Mouse (Mus musculus) CD8-positive naive resting alpha-beta T cell, adult 2 months (primary cell): ENCODE results near the gene Hyal3.
A peak's percentile ranks its signal among the peaks of the same experiment; 100 is the strongest.

Experiments used
- DNase-seq, 2 experiments: peaks; one replicate each; pipeline ENCODE4 v3.0.0; 2022; ENCODE audit warnings: low read depth in 2 of 2, low spot score in 2 of 2

Gene Hyal3

DNA sequence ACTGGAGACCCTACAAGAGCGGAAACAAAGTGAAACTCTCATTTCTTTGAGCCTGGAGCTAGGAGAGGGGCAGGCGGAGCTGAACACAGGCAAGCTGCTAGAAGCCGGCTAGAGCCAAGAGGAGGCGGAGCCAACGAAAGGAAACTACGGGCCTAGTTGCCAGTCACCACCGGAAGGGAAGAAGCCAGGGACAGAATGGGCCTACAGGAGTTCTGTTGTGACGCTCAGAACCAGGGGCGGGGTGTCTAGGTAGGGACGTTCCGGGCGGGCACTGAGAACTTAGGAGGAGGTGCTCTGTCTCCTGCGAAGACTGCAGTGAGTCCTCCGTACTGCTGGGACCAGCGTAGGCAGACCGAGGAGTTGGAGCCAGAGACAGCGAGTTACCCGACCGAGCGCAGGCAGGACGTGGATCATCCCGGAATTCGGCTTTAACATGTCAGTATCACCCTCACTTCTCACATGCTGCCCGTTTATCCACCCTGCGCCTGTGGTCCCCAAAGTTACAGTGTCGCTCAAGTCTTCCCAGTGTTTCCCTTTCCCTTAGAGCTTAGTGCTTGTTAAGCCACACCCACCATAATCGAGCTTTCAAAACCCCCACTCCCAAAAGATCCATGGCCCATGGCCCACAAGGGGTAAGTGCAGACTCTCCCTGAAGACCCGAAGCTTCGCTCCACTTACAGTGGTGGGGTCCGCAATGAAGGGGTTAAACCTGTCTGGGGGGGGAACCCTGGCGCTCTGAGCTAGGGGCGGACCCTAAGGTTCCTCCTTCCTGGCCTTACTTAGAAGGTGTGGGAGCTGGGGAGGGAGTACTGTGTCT, at the start of gene Hyal3:
Gene Hyal3, plus strand, starts transcription at position 318 of the 817 bp plus-strand sequence.
- peak; percentile 80 to 82 for DNase-seq

DNA sequence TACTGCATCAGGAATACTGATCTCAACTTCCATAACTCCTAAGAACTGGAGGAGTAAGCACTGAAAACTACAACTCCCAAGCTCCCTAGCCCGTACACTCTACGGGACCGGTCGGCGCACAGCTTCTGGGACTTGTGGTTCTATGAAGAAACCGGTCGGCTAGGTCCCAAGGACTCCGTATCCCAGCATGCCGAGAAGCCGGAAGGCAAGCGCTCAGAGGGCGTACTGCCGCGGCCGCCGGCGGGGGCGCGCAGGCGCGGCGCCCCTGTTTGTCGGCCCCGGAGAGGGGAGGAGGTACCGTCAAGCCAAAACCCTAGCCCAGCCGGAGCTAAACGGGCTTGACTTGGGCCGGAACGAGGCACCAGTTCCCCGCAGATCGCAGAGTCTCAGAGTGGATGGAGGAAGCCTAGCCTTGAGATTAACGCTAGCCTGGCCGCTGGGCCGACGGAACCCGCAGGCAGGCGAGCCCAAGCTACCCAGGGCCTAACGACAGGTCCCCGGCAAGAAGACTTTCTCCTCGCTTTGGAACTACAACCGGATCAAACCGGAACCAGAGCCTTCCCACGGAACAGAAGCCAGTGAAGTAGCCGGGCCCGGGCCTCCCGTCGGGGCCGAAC, 46.7 kb upstream of the Hyal3 start, which contains the start of gene Tmem115:
Gene Tmem115, plus strand, starts transcription at position 155 of the 617 bp plus-strand sequence.
- peak; percentile 85 to 87 for DNase-seq

DNA sequence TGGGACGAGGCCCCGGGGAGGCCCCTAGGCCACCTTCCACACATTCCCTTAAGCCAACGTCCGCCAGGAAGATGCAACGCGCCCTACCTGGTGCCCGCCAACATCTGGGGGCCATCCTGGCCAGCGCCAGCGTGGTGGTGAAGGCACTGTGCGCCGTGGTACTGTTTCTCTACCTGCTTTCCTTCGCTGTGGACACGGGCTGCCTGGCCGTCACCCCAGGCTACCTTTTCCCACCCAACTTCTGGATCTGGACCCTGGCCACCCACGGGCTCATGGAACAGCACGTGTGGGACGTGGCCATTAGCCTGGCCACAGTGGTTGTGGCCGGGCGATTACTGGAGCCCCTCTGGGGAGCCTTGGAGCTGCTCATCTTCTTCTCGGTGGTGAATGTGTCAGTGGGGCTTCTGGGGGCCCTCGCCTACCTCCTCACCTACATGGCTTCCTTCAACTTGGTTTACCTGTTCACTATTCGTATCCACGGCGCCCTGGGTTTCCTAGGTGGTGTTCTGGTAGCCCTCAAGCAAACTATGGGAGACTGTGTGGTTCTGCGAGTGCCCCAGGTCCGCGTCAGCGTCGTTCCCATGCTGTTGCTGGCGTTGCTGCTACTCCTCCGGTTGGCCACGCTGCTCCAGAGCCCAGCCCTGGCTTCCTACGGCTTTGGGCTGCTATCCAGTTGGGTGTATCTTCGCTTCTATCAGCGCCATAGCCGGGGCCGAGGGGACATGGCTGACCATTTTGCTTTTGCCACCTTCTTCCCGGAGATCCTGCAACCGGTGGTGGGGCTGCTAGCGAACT, 46.0 kb upstream of the Hyal3 start:
- DNase-seq, result no peak

DNA sequence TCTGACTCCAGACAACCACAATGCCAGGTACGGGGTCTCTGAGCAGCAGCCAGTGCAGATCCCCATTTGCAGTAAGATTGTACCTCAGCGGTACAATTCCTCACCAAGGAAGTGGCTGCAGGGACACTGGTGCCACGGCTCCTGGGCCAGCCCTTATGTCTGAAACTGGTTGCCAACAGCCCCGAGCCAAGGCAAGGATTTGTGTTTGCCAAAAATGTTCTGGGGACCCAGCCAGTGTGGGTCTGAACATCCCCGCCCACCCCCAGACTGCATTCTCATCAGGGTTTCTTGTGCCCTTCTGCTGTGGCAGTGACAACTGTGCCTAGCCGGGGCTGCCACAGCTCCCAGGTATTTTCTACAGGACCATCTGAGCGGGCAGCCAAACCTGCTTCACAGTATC, 42.4 kb upstream of the Hyal3 start:
- no peak for DNase-seq

DNA sequence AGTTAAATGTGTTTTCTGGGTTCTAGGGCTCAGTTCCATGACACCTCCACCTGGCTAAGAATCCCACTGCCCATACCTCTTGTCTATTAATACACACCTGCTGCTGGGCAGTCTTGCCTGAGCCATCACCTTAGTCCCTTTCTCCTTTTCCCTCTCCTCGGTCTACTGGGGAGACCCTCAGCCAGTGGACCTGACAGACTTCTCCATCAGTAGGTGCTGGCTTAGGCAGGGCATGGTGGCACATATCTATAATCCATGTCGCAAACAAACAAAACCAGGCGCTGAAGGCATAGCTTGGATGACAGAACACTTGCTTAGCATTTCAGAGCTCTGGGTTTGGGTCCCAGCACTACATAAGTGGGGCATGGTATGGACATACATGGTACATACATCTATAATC, 41.9 kb upstream of the Hyal3 start:
- DNase-seq, result no peak

DNA sequence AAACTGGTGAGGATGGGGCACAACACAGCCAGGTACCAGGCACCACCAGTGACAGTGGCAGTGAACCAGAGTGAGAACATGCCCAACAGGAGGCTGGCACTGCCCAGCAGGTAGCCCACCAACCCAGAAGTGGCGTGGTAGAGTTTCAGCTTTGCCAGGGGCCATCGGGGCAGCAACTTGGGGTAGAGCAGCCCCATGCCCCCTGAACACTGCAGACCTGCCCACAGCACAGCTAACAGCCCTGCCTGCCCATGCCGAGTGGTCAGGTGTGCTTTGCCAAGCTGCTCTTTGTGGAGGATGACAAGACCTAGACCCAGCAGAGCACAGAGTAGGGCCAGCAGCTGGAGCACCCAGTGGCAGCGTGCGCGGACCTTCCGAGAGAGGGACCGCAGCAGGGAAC, 40.7 kb upstream of the Hyal3 start:
- no peak for DNase-seq

DNA sequence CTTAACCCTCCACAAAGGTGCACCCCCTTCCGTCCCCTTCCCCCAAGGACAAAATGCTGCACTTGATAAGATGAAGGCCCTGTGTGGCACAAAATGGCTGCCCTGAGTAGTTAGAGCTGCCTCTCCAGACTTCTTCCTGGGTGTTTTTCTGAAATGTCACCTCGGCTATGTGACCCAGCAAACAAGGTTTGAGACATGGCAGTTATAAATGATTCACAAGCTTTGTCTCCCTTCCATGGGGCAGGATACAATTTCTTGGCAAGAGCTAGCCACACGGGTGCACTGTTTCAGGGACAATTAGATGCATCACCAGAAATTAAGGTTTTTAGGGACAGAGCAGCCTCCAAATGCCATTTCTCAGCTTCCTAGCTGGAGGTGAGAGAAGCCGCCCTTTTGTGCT, 40.2 kb upstream of the Hyal3 start:
- no peak for DNase-seq

DNA sequence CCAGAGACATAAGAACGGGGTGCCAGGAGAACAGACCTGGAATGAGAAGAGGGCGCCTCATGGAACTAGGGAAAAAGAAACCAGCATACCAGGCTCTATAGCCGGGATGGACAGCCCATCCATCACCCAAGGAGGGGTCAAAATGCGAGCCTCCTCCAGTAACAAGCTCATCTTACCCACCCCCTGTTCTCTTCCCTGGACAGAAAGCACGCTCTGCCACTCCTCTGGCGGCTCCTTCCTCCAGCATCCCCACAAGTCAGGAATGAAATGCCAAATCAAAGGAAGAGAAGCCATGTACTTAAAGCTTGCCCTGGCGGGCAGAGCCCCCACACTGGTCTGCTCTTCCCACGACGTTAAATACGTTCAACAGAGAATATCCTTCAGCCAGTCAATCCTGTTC, 39.6 kb upstream of the Hyal3 start:
- DNase-seq, result no peak

DNA sequence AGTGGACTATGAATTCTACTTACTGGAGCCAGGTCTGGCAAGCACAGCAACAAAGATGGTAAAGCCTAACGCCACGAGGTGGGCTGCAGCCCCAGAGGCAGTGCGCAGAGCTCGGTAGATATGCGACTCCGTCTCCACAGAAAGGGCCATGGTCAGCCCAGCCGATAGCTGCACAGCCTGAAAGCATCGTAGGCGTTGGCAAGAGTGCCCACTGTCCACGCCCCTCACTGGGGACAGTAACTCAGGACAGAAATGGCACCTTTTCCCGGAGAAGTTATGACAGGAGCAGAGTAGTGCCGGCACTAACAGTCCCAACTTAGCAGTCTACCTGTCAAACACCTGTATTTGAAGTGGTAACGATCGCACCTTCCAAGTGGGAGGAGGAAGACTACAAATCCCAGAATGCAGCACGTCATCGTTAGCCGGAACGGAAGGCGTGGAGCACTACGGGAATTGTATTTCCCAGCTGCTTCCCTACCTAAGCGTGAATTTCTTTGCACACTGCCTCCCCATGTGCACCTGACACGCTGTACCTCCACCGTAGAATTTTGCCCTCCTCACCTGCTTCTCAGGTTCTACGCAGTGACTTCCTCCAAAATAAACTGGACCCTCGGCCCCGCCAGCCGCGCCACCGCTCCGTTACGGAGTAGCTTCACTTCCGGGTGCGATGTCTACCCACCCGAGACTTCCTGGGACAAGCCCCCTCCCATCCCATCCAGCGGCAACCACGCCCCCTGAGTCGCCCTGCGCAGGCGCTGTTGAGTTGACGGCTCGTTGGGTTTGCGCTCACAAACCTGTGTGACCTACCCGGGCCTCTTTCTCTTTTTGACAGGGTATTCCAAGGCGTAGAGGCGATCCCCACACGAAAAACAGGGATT, 38.9 kb upstream of the Hyal3 start, which contains the start of the genes Cyb561d2 and Nprl2:
Gene Cyb561d2, minus strand, starts transcription at position 720 of the 878 bp plus-strand sequence.
Gene Nprl2, plus strand, starts transcription at position 753 of the 878 bp plus-strand sequence.
- DNase-seq, result peak; percentile 88 to 95

DNA sequence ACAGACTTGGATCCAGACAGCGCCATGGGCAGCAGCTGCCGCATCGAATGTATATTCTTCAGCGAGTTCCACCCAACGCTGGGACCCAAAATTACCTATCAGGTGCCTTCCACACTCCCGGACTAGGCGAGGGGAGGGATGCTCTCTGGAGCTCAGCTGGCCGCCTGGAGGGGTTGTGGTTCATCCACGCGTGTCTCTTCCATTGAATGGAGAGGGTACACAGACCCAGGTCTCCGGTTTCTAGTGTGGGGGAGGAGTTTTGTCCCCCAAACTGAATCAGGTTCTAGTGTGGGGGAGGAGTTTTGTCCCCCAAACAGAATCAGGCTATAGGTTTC, 38.3 kb upstream of the Hyal3 start:
- DNase-seq, result no peak

DNA sequence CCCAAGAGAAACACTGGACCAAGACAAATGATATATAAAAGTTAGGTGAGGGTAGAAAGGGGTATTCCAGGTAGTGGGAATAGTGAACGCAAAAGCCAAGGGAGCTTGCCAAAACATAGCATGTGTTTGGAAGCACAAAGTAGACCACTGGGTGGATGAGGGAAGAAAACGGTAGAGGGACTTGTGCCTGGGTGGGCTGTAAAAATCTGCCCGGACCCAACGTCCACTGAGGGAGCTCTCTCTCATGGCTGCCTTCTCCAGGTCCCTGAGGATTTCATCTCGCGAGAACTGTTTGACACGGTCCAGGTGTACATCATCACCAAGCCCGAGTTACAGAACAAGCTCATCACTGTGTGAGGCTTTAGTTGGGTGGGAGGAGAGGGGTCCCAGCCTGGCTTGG, 37.9 kb upstream of the Hyal3 start:
- no peak for DNase-seq

DNA sequence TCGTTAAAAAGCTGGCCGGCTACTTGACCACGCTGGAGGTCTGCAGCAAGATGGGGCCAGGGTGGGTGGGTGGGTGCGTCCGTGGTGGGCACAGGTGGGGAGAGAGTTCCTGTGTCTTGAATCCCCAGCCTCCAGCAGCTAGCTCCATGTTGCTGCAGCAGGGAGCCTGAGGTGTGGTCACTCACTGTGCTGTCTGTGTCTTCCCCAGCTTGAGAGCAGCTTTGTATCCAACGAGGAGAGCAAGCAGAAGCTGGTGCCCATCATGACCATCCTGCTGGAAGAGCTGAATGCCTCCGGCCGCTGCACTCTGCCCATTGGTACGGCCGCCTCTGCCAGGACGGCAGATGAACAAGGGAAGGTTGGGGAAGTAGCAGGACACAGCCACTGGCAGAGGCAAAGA, 37.3 kb upstream of the Hyal3 start:
- no peak for DNase-seq

DNA sequence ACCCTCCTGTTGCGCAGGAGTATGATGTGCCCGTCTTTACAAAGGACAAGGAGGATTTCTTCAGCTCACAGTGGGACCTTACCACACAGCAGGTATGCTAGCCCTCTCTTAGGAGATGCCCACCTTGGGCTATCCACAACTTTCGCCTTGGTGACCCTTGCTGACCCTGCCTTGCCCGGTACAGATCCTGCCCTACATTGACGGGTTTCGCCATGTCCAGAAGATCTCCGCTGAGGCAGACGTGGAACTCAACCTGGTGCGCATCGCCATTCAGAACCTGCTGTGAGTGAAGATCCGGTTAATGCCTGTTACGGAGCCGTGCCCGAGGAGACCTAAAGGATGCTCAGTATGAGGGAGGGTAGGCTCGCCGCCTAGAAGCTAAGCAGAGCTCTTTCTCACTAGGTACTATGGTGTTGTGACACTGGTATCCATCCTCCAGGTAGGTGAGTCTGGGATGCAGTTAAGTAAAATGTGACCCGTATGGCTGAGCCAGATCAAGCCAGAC, 36.4 kb upstream of the Hyal3 start:
- DNase-seq, result no peak

DNA sequence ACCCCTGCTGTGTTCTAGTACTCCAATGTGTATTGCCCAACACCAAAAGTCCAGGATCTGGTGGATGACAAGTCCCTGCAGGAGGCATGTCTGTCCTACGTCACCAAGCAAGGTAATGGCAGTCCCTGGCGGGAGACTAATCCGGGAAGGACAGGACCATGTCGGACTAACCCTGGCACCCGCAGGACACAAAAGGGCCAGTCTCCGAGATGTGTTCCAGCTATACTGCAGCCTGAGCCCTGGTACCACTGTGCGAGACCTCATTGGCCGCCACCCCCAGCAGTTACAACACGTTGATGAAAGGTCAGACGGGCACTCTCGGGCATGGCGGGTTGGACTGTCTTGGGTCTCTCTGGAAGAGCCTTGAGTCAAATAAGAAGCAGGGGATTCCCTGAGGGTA, 35.9 kb upstream of the Hyal3 start:
- no peak for DNase-seq

DNA sequence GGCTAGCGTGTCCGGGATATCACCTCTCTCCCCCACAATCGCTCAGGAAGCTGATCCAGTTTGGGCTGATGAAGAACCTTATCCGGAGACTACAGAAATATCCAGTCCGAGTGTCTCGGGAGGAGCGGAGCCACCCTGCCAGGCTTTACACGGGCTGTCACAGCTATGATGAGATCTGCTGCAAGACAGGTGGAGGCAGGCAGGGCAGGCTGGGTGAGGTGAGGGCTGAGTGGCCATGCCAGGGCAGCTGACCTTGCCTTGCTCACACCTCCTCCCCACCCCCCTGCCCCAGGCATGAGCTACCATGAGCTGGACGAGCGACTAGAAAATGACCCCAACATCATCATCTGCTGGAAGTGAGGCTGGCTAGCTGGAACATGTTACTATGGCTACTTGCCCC, 35.4 kb upstream of the Hyal3 start:
- DNase-seq, result no peak

DNA sequence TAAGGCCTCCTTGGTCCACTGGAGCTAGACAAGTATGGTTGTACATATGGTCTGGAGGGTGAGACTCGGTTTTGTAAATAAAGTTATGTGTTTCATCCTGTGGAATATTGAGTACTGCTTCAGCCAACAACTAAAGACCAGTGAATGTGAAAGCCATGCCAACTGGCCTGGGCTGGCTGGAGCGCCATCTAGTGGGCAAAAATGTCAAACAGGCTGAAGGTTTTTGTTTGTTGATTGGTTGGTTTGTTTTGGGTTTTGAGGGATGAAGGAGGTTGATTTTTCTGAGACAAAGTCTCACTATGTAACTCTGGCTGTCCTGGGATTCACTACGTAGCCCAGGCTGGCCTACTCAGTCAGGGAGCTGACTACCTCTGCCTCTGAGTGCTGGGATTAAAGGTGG, 35.0 kb upstream of the Hyal3 start:
- peak; percentile 74 to 84 for DNase-seq

DNA sequence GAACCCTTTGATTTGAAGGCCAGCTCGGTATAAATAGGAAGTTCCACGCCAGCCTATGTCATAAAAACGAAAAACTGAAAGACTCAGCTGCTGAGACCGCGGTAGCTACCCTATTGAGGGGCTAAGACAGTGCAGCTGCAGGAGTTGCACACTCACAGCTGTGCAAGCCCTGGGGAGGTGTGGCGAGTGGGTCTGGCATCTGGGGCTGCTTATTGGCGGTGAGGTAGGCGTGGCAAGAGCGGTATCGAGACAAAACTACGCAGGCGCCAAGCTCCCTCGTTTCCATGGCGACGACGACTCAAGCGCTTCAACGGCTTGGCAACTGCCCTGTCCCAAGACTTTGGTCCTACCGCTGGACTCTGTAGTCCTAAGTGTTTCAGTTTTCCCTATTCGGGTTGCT, 33.6 kb upstream of the Hyal3 start, which contains the start of gene Zmynd10:
Gene Zmynd10, plus strand, starts transcription at position 273 of the 400 bp plus-strand sequence.
- peak in 1 of 2 experiments; percentile 39 for DNase-seq

DNA sequence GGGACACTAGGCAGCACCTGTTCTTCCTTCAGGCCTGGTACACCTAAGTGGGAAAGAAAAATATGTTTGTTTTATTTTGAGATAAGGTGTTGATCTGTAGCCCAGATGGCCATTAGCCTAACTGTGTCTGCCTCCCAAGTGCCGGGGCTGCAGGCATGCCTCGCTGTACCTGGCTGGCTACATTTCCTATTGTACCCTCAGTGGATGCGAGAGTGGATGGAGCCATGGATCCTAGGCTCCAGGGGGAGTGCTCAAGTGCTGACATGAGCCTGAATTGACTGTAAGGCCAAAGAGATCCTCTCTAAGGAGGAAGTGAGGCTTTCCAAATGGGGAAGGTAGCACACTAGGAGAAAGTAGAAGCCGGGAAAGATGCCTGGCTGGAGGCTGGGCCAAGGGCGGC, 32.7 kb upstream of the Hyal3 start:
- DNase-seq, result no peak

DNA sequence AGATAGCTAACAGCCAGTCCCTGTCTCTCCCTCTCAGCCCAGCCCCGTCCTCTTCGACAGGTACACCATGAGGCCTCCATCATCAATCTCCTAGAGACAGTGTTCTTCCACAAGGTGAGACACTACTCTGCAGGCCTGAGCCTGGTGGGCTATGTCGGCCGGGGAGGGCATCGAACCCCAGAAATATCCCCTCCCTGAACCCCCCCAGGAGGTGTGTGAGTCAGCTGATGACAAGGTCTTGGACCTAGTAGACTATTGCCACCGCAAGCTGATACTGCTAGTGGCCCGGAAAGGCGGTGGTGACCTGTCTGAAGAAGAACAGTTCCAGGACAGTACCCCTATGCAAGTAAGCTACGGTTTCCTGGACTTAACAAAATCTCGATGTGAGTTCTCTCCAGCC, 31.8 kb upstream of the Hyal3 start:
- DNase-seq, result no peak

DNA sequence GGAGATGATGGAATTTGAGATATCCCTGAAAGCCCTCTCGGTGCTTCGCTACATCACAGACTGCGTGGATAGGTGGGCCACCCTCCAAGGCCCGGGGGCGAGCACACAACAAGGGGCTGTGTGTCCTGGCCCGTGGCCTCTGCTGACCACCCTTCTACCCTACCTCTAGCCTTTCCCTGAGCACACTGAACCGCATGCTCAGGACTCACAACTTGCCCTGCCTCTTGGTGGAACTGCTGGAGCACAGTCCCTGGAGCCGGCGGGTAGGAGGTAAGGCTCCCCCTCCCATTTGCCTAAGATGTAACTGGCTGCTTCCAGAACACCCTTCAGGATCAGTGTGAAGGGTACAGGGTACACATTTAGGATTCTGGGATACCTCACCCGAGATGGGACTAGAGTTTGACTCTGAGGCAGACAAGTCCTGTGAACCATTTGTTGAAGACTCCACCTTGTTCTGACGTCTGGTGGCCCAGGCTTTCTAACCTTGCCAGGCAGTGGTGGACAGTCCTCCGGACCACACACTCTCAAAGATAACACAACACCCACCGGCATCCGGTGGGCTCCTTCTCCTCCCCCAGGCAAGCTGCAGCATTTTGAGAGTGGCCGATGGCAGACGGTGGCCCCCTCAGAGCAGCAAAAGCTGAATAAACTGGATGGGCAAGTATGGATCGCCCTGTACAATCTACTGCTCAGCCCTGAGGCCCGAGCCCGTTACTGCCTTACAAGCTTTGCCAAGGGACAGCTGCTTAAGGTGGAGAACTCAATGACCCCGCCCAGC, 31.1 kb upstream of the Hyal3 start:
- DNase-seq, result no peak
